Mouse (Mus musculus) B cell, adult 62 days (primary cell): ENCODE data around the gene Olfr112. TPM values are rescaled to one million over a fixed set of nuclear protein-coding genes. Genes with fewer than 3 reads are reported as not detected.

Source experiments
- total RNA-seq: library from RNA; stranded (reverse); gene quantifications from 4 replicates; pipeline ENCODE4 v1.2.4, GENCODE M21; 2023

Gene Olfr112
- total RNA-seq, result not detected in 4 replicates

DNA sequence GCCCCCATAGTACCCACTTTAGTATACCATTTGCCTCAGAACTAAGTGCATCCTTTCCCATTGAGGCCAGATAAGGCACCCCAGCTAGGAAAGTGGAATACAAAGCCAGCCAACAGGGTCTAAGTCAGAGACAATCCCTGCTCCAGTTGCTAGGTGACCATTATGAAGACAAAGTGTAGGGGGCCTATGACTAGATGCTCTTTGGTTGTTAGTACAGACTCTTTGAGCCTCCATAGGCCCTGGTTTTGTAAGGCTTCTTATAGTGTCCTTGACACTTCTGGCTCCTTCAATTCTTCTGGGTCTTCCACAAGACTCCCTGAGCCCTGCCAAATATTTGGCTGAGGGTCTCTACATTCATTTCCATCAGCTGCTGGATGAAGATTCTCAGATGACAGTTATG, at the start of gene Olfr112:
Gene Olfr112, minus strand, starts transcription at position 101 of the 400 bp plus-strand sequence.

GRCm38 (mm10) chr17:37592643-37593042, 23.4 kb upstream of the Olfr112 start, which contains the start of gene Olfr114:
Gene Olfr114 (minus strand): TSS chr17:37592743.

DNA sequence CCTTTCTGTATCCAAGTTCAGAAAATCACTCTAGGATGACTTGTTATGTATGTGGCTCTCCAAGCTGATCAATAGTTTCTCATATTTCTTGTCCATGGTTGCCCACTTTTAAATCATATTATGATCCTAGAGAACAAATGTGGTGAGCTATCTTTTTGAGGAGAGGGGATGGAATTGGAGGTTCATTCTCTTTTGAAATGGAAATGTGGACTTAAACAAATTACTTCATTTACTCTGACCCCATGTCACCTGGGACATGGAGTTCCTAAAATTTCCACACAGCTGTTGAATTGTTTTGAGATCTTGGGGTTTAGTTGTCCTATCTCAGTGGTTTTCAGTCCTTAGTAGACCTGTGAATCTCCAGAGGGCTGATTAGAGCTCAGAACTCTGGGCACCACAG, 8.3 kb upstream of the Olfr112 start, which contains the start of gene Olfr113:
Gene Olfr113, minus strand, starts transcription at position 101 of the 400 bp plus-strand sequence.

Other genes with a start within 250 kb of the Olfr112 start
- gene Olfr103, start 229.8 kb downstream of the Olfr112 start, total RNA-seq, result not detected in 4 replicates
- gene Olfr104-ps, start 209.9 kb downstream of the Olfr112 start, total RNA-seq, result not detected in 4 replicates
- gene Olfr105-ps, start 190.4 kb downstream of the Olfr112 start, total RNA-seq, result not detected in 4 replicates
- not detected in 4 replicates for gene Olfr106-ps, start 179.1 kb downstream of the Olfr112 start, total RNA-seq
- 0.15 TPM in 1 of 4 replicates, not detected in the others for gene Olfr107, start 170.2 kb downstream of the Olfr112 start, total RNA-seq
- gene Olfr108, start 124.0 kb downstream of the Olfr112 start, total RNA-seq, result not detected in 4 replicates
- not detected in 4 replicates for gene Olfr109, start 110.5 kb downstream of the Olfr112 start, total RNA-seq
- not detected in 4 replicates for gene H2-M2, start 85.9 kb downstream of the Olfr112 start, total RNA-seq
- not detected in 4 replicates for gene Olfr110, start 77.0 kb downstream of the Olfr112 start, total RNA-seq
- gene Olfr111, start 61.4 kb downstream of the Olfr112 start, total RNA-seq, result not detected in 4 replicates
- not detected in 4 replicates for gene Olfr113, start 8.2 kb upstream of the Olfr112 start, total RNA-seq
- gene Olfr114, start 23.3 kb upstream of the Olfr112 start, total RNA-seq, result not detected in 4 replicates
- not detected in 4 replicates for gene Olfr115, start 57.7 kb upstream of the Olfr112 start, total RNA-seq
- not detected in 4 replicates for gene Olfr116, start 57.7 kb upstream of the Olfr112 start, total RNA-seq
- not detected in 4 replicates for gene Olfr117, start 94.3 kb upstream of the Olfr112 start, total RNA-seq
- gene Olfr118, start 97.5 kb upstream of the Olfr112 start, total RNA-seq, result not detected in 4 replicates
- not detected in 4 replicates for gene Olfr119, start 127.1 kb upstream of the Olfr112 start, total RNA-seq
- not detected in 4 replicates for gene Olfr120, start 152.4 kb upstream of the Olfr112 start, total RNA-seq
- not detected in 4 replicates for gene Olfr121, start 179.4 kb upstream of the Olfr112 start, total RNA-seq
- gene Olfr122, start 199.2 kb upstream of the Olfr112 start, total RNA-seq, result not detected in 4 replicates
- not detected in 4 replicates for gene Olfr123, start 224.1 kb upstream of the Olfr112 start, total RNA-seq
- not detected in 4 replicates for gene Olfr124, start 230.4 kb upstream of the Olfr112 start, total RNA-seq